Mouse (Mus musculus): ENCODE results near the gene Plcd1.

Gene Plcd1

DNA sequence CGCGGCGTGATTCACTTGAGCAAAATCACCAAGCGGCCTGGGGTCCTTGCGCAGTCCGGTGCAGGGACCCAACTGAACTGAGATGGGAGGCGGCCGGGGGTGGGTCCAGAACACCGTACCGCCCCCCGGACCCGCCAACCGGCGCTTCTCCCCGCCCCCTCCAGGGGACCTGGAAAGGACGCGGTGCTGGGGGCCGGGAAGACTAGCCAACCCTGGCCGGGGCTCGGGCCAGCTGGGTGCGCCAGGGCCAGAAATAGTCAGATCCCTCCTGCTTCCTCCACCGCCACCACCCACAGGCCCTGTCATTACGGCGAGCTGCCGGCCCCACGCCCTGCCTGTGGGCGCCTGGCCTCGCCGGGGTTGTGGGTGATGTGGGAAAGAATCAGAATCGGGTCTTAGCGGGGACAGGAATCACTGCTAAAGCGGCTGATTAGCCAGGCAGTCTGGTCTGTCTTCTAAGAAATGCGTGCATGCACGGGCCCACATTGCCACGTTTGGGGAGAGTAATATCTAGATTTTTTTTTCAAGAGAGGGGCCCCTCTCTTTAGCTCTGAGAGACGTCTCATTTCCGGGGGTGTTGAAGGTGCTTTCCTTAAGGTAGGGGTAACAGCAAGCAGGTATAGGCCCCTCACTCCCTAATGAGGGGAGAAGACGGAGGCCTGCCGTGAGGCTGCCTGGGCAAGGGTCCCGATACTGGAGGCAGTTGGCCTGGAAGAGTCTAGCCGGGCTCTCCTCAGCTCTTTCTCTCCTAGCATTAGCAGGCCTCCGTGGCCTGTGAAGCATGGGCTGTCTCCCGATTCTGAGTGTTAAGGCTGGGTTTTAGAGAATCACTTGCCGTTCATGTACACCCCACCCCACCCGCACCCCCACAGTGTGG, at the start of gene Plcd1:
Plcd1 (minus strand) TSS at position 84 of the 877 bp plus-strand sequence.
- peak; percentile 68 for DNase-seq (ENCODE audit: low read depth, low spot score)

DNA sequence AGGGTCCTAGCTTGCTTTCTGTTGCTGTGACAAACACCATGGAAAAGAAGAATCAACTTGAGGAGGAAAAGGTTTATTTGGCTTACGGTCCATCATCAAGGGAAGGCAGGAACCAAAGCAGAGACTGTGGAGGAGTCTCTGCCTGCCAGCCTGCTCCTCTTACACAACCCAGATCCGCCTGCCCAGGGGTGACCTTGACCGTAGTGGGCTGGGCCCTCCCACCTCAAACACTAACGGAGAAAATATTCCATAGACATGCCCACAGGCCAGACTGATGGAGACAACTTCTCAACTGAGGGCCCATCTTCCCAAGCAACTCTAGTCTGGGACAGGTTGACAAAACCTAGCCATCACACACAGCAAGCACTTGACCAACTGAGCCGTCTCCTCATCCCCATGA, 48.8 kb upstream of the Plcd1 start:
- DNase-seq (ENCODE audit: low read depth, low spot score), result no peak

DNA sequence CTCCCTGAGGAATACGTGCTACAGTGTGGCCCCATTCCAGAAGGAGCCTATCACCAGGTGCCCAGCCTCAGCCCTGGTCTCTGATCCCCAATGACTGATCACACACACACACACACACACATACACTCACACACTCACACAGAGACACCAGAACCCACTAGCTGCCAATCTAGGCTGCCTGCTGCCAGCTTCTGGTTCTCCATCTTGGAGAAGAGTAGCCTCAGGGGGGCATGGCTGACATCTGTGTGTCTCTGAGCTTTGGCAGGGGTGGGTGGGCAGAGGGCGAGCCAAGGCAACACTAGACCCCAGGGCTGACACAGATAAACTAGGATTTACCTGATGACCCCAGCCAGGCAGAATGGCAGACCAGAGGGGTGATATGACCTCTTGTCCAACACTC, 45.5 kb upstream of the Plcd1 start:
- no peak for DNase-seq (ENCODE audit: low read depth, low spot score)

DNA sequence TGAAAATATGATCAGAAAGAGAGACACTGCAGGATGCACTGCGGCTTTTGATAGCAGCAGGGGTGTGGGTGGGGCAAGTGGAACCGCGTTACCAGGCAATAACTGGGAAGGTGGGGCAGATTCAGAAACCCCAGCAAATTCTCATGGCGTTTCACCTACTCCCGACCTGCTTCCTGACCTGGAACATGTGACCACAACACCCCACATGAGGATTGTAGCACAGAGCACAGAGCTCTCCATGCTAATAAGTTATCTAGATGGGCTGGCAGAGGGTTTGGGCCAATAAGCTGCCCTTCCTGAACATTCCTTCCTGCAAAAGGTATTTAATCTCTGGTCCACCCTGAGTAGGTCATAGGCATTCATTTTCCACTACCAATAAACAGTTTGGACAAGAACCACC, 37.4 kb upstream of the Plcd1 start:
- DNase-seq (ENCODE audit: low read depth, low spot score), result peak; percentile 6

DNA sequence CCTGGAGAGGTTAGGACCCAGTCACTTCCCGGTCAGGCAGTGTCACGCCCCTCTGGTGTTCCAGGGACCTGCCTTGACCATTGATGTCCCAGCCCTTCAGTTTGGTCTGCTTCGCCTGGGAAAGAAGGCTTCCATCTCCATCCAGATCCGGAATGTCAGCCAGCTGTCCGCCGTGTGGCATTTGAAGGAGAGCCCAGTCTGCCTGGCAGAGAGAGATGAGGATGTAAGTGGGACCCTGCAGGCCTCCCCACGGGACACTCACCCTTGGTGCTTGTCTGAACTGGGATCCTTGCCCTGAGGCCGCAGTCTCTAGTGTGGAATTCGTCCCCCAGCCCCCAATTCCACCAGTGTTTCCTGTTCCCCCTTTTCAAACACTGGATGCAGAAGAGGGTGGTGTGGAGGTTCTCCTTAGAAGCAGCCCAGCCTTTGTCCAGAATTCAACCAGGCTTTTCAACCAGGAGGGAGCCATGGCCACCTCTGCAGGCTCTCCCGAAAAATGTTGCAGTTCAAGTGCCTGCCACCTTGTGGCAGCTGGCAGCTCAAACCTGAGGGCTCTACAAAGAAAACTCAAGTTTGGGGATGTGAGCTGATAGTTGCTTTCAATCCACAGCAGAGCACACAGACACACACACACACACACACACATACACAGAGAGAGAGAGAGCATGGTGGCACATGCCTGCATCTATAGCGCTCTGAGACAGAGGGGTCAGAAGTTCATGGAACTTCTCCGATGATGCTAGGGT, 35.3 kb upstream of the Plcd1 start:
- peak; percentile 8 for DNase-seq (ENCODE audit: low read depth, low spot score)

DNA sequence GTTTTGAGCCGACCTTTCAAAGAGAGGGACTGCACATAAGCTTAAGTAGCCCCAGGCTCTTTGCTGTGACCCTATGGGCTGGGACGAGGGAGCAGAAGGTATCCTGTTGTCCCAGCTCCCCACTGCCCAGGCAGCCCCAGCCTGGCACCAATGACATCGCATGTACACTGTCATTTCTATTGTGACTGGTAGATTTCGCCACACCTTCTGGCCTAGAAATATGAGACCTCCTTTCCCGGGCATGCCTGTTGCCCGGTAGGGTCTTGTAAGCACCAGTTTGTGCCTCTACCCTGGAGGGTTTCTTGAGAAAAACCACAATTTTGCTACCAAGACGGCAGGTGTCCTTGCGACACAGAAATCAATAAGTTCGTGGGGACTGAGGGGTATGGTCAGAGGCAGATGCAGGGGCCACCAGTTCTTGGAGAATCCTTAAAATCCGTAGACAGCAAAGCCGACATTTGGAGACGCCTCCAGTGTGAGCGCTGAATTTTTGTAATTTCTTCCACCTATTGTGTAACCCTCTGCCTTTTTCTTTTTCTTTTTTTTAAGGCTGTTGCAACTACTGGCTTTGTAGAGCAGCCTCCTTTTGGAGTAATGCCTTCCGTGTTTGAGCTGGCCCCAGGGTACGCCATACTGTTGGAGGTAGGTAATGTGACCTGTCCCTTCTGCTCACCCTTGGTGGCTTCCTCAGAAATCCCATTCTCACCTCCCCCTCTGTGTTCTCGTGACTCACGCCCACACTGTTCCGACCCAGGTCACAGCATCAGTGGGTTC, 29.5 kb upstream of the Plcd1 start:
- no peak for DNase-seq (ENCODE audit: low read depth, low spot score)

DNA sequence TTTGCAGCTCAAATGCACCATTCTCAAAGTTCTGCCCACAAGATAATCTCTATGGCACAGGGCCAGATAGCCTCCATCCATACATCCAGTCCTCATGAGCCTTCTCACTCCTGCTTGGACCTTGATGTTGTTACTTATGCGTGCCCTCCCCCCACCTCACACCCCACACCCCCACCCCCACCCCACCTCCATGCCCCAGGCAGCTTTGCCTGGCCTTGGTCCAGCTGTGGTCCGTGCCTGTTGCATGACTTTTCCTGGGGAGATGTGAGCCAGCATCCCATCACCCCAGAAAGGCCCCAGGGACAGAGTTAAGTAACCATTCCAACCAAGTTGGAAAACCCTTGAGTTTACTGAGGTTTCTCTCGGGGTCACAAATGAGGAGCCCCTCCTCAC, 26.9 kb upstream of the Plcd1 start:
- DNase-seq (ENCODE audit: low read depth, low spot score), result no peak

DNA sequence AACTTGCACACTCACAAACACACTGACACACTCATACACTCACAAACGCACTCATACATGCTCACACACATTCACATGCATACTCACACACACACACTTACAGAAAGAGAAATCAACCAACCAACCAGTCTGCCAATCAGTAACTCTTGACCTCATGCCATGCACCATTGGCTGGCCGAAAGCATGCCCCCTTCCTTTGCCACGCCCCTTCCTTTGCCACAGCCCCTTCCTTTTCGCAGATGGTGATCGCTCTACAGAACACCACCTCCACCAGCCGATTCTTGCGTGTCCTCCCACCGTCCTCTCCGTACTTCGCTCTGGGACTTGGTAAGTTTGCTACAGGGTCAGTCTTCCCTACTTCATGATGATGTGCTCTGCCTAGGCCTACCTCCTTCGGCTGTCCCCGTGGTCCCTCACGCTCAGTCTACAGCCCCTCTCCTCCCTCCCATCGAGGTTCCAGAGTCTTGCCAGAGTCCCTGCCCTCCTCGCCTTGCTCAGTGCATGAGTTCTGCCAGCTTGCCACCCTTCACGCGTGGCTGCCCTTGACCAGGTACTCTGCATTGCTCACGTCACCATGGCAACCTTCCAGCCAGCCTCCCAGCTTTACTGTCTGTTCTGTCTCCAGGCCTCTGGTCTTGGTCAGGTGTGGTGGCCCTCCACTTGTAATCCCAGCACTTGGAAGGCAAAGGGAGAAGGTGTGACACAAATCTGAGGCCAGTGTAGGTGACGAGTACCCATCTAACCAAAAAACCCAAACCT, 26.3 kb upstream of the Plcd1 start:
- no peak for DNase-seq (ENCODE audit: low read depth, low spot score)

DNA sequence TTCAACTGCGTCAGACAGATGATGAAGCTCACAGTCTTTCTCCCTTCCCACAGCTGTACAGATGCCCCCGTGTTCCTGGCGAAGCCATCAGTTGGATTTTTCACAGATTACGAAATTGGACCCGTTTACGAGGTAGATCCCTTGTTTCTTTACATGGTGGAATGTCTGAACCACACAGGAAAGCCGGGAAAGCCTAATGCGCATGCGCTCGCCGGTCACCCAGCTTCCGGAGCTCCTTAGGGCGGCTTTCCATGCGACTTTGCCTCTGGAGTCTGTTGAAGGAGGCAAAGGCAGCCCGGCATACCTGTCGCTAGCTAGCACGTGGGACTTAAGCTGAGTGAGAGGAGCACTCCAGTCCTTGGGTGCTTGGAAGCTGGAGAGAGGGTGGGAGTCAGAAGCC, 21.6 kb upstream of the Plcd1 start:
- no peak for DNase-seq (ENCODE audit: low read depth, low spot score)

DNA sequence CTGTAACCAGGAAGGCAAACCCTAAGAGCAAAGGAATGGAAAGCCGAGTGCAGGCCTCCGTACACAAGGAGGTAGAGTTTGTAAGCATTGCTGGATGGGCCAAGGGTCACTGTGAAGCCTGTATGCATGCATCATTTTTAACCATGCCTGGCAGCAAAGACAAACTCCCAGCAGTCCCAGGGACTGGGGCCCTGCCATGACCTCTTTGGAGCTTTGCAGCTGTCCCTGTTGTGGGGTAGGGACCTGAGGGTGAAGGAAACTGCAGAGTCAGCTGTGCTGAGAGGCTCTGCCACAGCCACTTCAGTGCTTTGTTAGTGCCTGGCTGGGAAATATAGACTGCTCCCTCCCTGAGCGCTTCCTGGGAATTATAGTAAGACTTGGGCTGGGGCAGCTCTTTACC, 17.3 kb upstream of the Plcd1 start:
- DNase-seq (ENCODE audit: low read depth, low spot score), result no peak

DNA sequence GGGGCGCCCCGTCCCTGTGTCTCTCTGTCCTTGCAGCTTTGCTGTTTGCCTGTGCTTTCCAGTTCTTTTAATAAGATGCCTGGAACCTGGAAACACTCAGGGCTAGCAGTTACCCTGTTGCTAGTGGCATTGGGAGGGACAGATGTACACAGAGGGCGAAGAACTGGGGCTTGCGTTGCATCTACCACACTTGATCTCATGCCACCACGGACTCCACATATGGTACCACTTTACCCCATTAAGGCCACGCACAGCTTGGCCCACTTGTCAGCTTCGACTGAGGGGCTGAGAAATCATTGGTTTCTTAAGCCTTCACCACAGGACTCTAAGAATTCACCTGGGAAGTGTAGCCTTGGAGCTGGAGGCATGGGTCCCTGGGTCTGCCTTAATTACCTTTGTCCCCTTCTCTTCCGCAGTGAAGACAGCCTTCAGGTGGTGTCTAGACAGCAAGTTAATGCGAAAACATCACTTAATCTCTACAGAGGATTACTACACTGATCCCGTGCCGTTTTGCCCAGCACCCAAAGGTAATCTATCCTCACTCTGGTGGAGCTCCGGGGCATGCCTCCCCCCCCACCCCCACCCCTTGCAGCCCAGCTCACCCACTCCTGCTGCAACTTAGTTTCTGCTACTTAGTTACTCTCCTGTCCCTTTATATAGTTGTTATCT, 16.5 kb upstream of the Plcd1 start:
- no peak for DNase-seq (ENCODE audit: low read depth, low spot score)

DNA sequence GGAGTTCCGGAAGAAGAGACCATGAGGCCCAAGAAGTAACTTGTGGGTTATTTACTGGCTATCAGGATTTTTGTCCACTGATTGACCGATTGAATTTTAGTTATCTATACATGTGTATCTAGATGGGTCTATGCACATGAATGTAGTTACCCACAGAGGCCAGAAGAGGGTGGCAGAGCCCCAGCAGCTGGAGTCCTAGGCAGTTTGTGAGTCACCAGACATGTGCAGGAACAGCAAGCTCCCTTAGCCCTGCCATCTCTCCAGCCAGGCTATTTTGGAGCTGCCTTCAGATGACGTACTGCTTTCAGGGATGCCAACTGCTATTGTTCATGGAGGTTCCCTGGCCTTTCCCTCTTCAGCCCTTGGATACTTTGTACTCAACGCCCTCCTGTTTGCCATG, 14.3 kb upstream of the Plcd1 start:
- DNase-seq (ENCODE audit: low read depth, low spot score), result peak; percentile 54

DNA sequence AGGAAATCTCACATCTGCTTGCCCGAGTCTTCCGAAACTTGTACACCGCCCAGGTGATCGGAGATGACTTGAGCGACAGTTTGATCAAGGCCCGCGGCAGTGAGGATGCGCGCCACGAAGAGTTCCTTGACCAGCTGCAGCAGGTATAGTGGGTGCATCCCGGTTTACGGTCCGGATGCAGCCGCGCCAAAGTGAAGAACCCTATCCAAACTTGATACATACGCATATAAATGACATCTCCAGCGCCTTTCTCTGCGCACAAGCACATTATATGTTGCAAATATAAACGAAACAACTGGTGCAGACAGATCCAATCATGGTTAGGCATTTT, 9.4 kb upstream of the Plcd1 start:
- DNase-seq (ENCODE audit: low read depth, low spot score), result no peak

DNA sequence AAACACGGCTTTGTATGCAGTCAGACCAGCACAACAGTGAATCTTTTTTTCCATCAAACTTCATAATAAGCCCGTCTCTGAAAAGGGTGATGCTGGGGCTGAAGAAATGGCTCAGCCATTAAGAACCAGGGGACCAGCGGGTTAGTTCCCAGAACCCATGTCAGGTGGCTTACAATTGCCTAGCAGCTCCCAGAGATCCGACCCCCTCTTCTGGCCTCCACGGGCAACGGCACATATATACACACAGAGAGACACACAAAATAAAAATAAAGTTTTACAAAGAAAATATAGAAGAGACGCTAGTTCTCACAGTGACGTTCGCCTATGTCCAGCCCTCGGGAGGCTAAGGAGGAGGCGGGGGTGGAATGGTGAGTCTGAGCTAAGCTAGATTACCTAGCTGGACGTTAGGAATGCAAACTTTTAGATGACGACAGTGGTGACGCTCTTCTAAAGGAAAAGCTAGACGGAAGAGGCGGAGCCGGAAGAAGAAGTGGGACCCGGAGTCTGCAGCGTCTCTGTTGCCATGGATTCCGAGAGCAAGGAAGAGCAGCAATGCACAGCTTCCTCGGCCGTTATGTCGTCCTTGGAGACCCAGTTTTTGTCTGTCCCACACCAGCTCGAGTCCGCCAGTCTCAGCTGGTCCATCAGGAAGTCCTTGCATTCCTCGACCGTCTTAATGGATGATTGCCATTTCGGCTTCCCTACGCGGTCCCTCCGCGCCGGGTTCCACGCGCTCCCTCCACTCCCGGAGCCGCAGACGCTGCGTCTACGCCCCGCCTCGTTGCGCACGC, 8.9 kb upstream of the Plcd1 start, which contains the start of gene Dlec1:
Dlec1 (plus strand) TSS at position 487 of the 791 bp plus-strand sequence.
- DNase-seq (ENCODE audit: low read depth, low spot score), result peak; percentile 94

DNA sequence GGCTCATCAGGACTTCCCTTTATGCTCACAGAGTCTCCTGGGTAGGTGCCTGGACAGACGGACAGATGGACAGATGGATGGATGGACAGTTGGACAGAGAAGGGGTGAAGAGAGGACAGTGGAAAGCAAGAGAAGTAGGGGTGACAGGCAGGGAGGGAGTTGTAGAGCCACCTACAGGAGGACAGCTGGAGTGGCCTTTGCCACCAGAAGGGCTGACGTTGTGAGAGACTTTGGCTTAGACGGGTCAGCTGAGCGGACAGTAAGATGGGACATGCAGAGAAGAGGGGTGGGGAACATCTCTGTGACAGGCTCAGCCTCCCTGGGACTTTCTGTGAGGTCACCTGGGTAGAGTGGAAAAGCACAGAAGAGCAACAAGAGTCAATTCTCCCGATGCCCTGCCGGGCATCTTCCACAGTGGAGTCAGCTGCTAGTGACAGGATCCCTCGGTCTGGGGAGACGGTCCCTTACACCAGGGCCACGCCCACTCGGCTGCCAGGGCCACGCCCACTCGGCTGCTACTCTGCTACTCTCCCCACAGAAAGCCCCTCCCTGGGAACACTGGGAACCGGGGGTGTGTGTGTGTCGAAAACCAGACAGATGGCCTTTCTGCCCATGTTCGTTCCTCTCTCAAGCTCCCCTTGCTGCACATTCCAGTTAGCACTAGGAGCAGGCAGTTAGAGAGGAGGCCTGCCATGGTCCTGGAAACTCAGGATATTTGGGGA, 7.0 kb upstream of the Plcd1 start:
- peak; percentile 68 for DNase-seq (ENCODE audit: low read depth, low spot score)

DNA sequence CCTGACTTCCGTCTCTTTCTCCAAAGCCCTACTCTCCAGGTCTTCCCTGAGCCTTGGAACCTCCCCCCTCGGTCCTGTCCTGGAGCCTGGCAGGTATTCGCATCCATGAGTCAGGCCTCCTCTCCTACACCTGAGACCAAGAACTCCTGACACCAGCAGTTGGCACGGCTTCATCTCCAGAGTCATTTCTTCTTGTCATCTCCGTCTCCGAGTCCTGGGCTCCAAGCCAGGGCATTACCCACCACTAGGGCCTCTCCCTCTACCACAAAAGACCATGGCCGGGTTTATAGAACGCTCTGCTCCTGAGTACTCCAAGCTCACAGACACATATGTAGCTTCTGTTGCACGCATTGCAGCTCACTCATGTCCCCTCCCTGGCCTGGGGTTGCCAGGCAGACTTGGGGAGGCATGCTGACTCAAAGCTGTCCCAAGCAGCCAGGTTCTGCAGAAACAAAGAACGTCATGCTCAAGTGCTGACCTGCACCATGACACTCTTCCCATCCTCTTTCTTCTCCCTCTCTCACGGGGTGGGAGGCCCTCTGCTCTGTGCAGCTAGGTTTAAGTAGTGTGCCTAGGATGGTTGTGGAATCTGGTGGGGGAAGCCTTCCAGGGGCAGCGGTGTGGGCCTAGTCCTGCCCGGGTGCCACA, 1.3 kb upstream of the Plcd1 start:
- DNase-seq (ENCODE audit: low read depth, low spot score), result peak; percentile 28

DNA sequence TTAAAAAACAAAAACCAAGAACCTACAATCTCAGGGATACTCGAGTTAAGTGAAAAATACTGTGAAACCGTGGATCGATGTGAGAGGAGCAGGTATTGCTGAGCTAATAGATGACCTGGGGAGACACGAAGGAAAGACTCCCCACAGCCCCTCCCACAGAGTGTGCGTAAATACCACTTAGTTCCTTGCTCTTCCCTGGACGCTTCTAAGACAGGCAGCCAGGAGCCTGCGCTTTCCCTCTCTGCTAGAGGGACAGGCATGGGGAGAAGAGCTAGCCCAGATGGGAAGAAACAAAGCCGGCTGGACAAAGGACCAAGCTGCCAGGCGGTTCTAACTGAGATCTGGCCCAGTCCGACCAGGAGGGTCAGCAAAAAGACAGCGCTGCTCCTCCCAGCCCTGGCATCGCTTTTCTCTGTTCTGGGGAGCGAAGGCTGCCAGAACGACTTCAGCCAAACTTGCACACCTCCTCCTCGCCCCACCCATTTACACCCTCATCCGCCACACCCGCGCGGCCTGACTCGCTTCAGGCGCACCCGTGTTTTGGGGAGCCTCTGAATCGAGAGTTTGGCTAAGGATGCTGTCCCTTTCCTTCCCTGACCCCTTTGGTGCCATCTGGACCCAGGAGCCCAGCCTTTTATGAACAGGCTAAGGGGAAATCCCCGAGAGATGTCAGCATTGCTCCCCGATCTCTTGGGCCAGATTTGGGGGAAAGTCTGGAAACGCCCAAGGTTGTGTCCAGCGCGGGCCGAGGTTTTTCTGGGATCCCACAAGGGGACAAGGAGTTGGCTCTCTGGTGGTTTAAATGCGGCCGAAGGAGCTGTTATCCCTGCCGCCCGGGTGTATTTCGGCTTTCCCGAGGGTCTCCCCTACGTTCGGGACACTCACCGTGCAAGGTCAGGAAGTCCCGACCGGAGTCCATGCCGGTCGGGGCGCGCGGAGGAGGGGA, 556 bp downstream of the Plcd1 start:
- DNase-seq (ENCODE audit: low read depth, low spot score), result peak; percentile 63

Measured in brain, adult 2 months (tissue).